Mouse (Mus musculus) heart, postnatal 0 days (tissue): ENCODE measurements around the gene Col5a1.

Source experiments
- CTCF ChIP-seq: IDR thresholded peaks from 2 replicates; pipeline ENCODE4 v1.5.1; 2016; ENCODE audit warnings: antibody characterized with exemption, control low read depth, low read depth
- EP300 ChIP-seq: IDR thresholded peaks from 2 replicates; pipeline ENCODE4 v1.6.1; 2016; ENCODE audit warnings: antibody characterized with exemption, low read depth

GRCm38 (mm10) chr2:27885456-27886147 is 623 bp upstream of the Col5a1 start:
- TF ChIP-seq CTCF (peak; percentile 14; the same call in 1 of the 2 replicates), EP300 (no peak)
